Mouse (Mus musculus) activated CD4-positive, CD25-positive, alpha-beta regulatory T cell, adult 9 weeks (primary cell): ENCODE data around the gene Lztfl1. TPM values are rescaled to one million over a fixed set of nuclear protein-coding genes. Genes with fewer than 3 reads are reported as not detected.

Experiments
- polyA plus RNA-seq: library from polyadenylated mRNA; unstranded; fragments of 100-300 nt; shearing (Covaris generic); gene quantifications from one replicate; pipeline ENCODE4 v1.2.1, GENCODE M21; 2017

Lztfl1 gene
- 45.9 TPM for polyA plus RNA-seq

DNA sequence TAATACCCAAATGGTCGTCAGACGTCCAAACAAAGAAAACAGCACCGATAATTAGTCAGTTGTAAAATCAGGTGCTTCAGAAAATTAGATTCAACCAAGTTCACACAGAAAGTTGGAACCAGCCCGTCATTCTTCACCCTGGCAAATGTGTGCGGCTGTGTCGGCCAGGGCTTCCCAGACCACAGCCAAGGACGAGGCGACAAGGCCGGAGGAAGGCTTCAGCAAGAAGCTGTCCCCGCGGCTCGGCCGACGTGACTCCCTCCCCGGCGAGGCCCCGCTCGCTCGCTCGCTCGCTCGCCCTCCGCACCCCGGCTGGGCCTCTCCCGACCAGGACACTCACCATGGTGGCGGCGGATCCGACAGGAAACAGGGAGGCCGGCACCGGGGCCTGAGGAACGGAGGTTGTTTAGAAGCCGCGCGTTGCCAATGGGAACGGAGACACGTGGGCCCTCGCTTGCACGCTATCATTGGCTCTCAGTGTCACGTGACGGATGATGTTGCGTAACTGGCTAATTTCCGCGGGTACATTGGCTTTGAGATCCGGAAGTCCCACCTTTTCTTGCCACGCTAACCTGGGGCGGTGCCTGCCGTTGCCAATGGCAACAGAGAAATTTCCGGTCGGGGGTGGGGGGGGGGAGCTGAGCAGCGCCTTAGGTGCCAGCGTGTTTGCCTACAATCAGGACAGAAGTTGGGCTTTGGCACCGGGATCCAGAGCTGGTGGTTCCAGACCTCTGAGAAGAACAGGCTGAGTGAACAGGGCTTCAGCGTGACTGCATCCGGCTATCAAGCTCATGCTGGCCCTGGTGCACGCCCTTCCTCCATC is at the start of gene Lztfl1:
TSS of gene Lztfl1 (minus strand) at position 512 of the 823 bp plus-strand sequence.

GRCm38 (mm10) chr9:123678327-123679105 is 39.0 kb downstream of the Lztfl1 start, which contains the start of the genes Ccr9 and Slc6a20a:
Gene Ccr9 (plus strand): TSS chr9:123678439.
Gene Slc6a20a (minus strand): TSS chr9:123678885.

Other genes with a start within 250 kb of the Lztfl1 start
- 47.4 TPM for gene Limd1, start 239.0 kb downstream of the Lztfl1 start, polyA plus RNA-seq
- gene Sacm1l, start 187.9 kb downstream of the Lztfl1 start, polyA plus RNA-seq = 99.3 TPM
- 0.39 TPM for gene Slc6a20b, start 85.1 kb downstream of the Lztfl1 start, polyA plus RNA-seq
- gene Ccr9, start 39.3 kb downstream of the Lztfl1 start, polyA plus RNA-seq = 9.5 TPM
- gene Slc6a20a, start 38.8 kb downstream of the Lztfl1 start, polyA plus RNA-seq = 0.15 TPM
- gene Cxcr6, start 88.8 kb upstream of the Lztfl1 start, polyA plus RNA-seq = 27.5 TPM
- 55.2 TPM for gene Fyco1, start 134.2 kb upstream of the Lztfl1 start, polyA plus RNA-seq
- gene Xcr1, start 144.3 kb upstream of the Lztfl1 start, polyA plus RNA-seq = 0.44 TPM